Mouse (Mus musculus): ENCODE results near the gene Necap1. TPM values are rescaled to one million over a fixed set of nuclear protein-coding genes. Genes with fewer than 3 reads are reported as not detected.

The Necap1 gene
- polyA plus RNA-seq, 1 experiment: 66.1 TPM

GRCm38 (mm10) chr6:122874720-122875389, 581 bp downstream of the Necap1 start:
- Histone ChIP-seq H3K36me3 (ENCODE audit: control insufficient read depth, insufficient read depth, low read length, poor library complexity, severe bottlenecking) (peaks cover 21% of the 10 kb centered on the region), H3K4me1 (ENCODE audit: control insufficient read depth, insufficient read depth, low read length) (no peaks in the 10 kb centered on the region), H3K27ac (ENCODE audit: insufficient read depth, low read length) (0 out of 2 replicates have a peak overlapping the region, but pooled peaks have one; percentile 8), H3K9me3 (replicated peaks; ENCODE audit: control insufficient read depth, insufficient read depth, low read length, poor library complexity, severe bottlenecking) (no peaks in the 10 kb centered on the region), H3K9ac (ENCODE audit: low read depth, poor library complexity, severe bottlenecking) (peak overlapping the region; percentile 91), H3K27me3 (ENCODE audit: control insufficient read depth, insufficient read depth, low read length, poor library complexity, severe bottlenecking) (no peaks in the 10 kb centered on the region), H3K4me3 (ENCODE audit: low read depth, low read length) (peak overlapping the region; percentile 99)
- TF ChIP-seq CTCF (IDR thresholded peaks at IDR 0.05; ENCODE audit: low read depth, low read length) (no peak), EP300 (IDR thresholded peaks at IDR 0.05; ENCODE audit: insufficient read depth, low read depth, low read length) (no peak), POLR2A (IDR thresholded peaks at IDR 0.05; ENCODE audit: insufficient read depth, low read length) (no peak)

GRCm38 (mm10) chr6:122879141-122879735, 5.0 kb downstream of the Necap1 start:
- Histone ChIP-seq H3K9ac (ENCODE audit: low read depth, poor library complexity, severe bottlenecking) (no peak overlapping the region), H3K36me3 (ENCODE audit: control insufficient read depth, insufficient read depth, low read length, poor library complexity, severe bottlenecking) (peaks cover 60% of the 10 kb centered on the region), H3K9me3 (replicated peaks; ENCODE audit: control insufficient read depth, insufficient read depth, low read length, poor library complexity, severe bottlenecking) (no peaks in the 10 kb centered on the region), H3K4me1 (ENCODE audit: control insufficient read depth, insufficient read depth, low read length) (no peaks in the 10 kb centered on the region), H3K27ac (ENCODE audit: insufficient read depth, low read length) (no peak overlapping the region), H3K4me3 (ENCODE audit: low read depth, low read length) (no peak overlapping the region), H3K27me3 (ENCODE audit: control insufficient read depth, insufficient read depth, low read length, poor library complexity, severe bottlenecking) (no peaks in the 10 kb centered on the region)
- no peak for TF ChIP-seq POLR2A (IDR thresholded peaks at IDR 0.05; ENCODE audit: insufficient read depth, low read length)
- no peak for TF ChIP-seq EP300 (IDR thresholded peaks at IDR 0.05; ENCODE audit: insufficient read depth, low read depth, low read length)
- TF ChIP-seq CTCF (IDR thresholded peaks at IDR 0.05; ENCODE audit: low read depth, low read length): no peak

GRCm38 (mm10) chr6:122879781-122880505, 5.7 kb downstream of the Necap1 start:
- H3K27me3 ChIP-seq (ENCODE audit: control insufficient read depth, insufficient read depth, low read length, poor library complexity, severe bottlenecking): no peaks in the 10 kb centered on the region
- H3K4me1 ChIP-seq (ENCODE audit: control insufficient read depth, insufficient read depth, low read length): no peaks in the 10 kb centered on the region
- TF ChIP-seq EP300 (IDR thresholded peaks at IDR 0.05; ENCODE audit: insufficient read depth, low read depth, low read length): no peak
- TF ChIP-seq POLR2A (IDR thresholded peaks at IDR 0.05; ENCODE audit: insufficient read depth, low read length): no peak
- TF ChIP-seq CTCF (IDR thresholded peaks at IDR 0.05; ENCODE audit: low read depth, low read length): no peak
- no peak overlapping the region for H3K4me3 ChIP-seq (ENCODE audit: low read depth, low read length)
- no peaks in the 10 kb centered on the region for H3K9me3 ChIP-seq (replicated peaks; ENCODE audit: control insufficient read depth, insufficient read depth, low read length, poor library complexity, severe bottlenecking)
- no peak overlapping the region for H3K27ac ChIP-seq (ENCODE audit: insufficient read depth, low read length)
- peaks cover 66% of the 10 kb centered on the region for H3K36me3 ChIP-seq (ENCODE audit: control insufficient read depth, insufficient read depth, low read length, poor library complexity, severe bottlenecking)
- H3K9ac ChIP-seq (ENCODE audit: low read depth, poor library complexity, severe bottlenecking): no peak overlapping the region

- Histone ChIP-seq H3K9me3 (replicated peaks; ENCODE audit: control insufficient read depth, insufficient read depth, low read length, poor library complexity, severe bottlenecking) (no peaks in the 10 kb centered on the region), H3K4me1 (ENCODE audit: control insufficient read depth, insufficient read depth, low read length) (no peaks in the 10 kb centered on the region), H3K9ac (ENCODE audit: low read depth, poor library complexity, severe bottlenecking) (no peak overlapping the region), H3K36me3 (ENCODE audit: control insufficient read depth, insufficient read depth, low read length, poor library complexity, severe bottlenecking) (peaks cover 70% of the 10 kb centered on the region), H3K27me3 (ENCODE audit: control insufficient read depth, insufficient read depth, low read length, poor library complexity, severe bottlenecking) (no peaks in the 10 kb centered on the region), H3K4me3 (ENCODE audit: low read depth, low read length) (no peak overlapping the region), H3K27ac (ENCODE audit: insufficient read depth, low read length) (no peak overlapping the region)
- TF ChIP-seq POLR2A (IDR thresholded peaks at IDR 0.05; ENCODE audit: insufficient read depth, low read length) (no peak), EP300 (IDR thresholded peaks at IDR 0.05; ENCODE audit: insufficient read depth, low read depth, low read length) (no peak), CTCF (IDR thresholded peaks at IDR 0.05; ENCODE audit: low read depth, low read length) (no peak)
These were observed 7.0 kb downstream of the Necap1 start for GRCm38 (mm10) chr6:122881287-122881686.

- Histone ChIP-seq H3K9ac (ENCODE audit: low read depth, poor library complexity, severe bottlenecking) (no peak overlapping the region), H3K4me3 (ENCODE audit: low read depth, low read length) (no peak overlapping the region), H3K27ac (ENCODE audit: insufficient read depth, low read length) (no peak overlapping the region), H3K36me3 (ENCODE audit: control insufficient read depth, insufficient read depth, low read length, poor library complexity, severe bottlenecking) (peaks cover 82% of the 10 kb centered on the region), H3K4me1 (ENCODE audit: control insufficient read depth, insufficient read depth, low read length) (no peaks in the 10 kb centered on the region), H3K9me3 (replicated peaks; ENCODE audit: control insufficient read depth, insufficient read depth, low read length, poor library complexity, severe bottlenecking) (peaks cover 11% of the 10 kb centered on the region), H3K27me3 (ENCODE audit: control insufficient read depth, insufficient read depth, low read length, poor library complexity, severe bottlenecking) (no peaks in the 10 kb centered on the region)
- TF ChIP-seq EP300 (IDR thresholded peaks at IDR 0.05; ENCODE audit: insufficient read depth, low read depth, low read length): no peak
- TF ChIP-seq CTCF (IDR thresholded peaks at IDR 0.05; ENCODE audit: low read depth, low read length): no peak
- TF ChIP-seq POLR2A (IDR thresholded peaks at IDR 0.05; ENCODE audit: insufficient read depth, low read length): no peak
These were observed 9.3 kb downstream of the Necap1 start for GRCm38 (mm10) chr6:122883603-122884002.
